Mouse (Mus musculus) E14TG2a.4 (cell line): Measurements from ENCODE around the gene Ckmt1.

Experiments
- CTCF ChIP-seq: conservative IDR thresholded peaks from 2 replicates; pipeline ENCODE4 v1.5.1; 2014; ENCODE audit warnings: low read length
- POU5F1 ChIP-seq: IDR thresholded peaks from 2 replicates; pipeline ENCODE4 v1.6.1; 2014; ENCODE audit warnings: low read length, borderline replicate concordance

GRCm38 (mm10) chr2:121354820-121355592 is 2.5 kb upstream of the Ckmt1 start, which contains the start of gene Ppip5k1:
- TF ChIP-seq CTCF (peak; percentile 83), POU5F1 (no peak)
